Mouse (Mus musculus) neural tube, embryonic 15.5 days (tissue): ENCODE measurements around the gene Sit1. TPM values are rescaled to one million over a fixed set of nuclear protein-coding genes. Genes with fewer than 3 reads are reported as not detected.

Experiments
- ATAC-seq: fragments of 200-750 bp; cut with Nextera tagmentation; 2 replicates; pipeline ENCODE4 v1.8.0; 2017; ENCODE audit warnings: mild to moderate bottlenecking, moderate TSS enrichment, moderate library complexity; ENCODE audit not compliant: low FRiP score
- H3K27ac ChIP-seq: fragments of 300-500 bp; sonication (generic); replicated peaks from 2 replicates; pipeline ENCODE4 v1.5.1; 2015; ENCODE audit warnings: mild to moderate bottlenecking, inconsistent platforms
- H3K27me3 ChIP-seq: fragments of 300-500 bp; sonication (generic); replicated peaks from 2 replicates; pipeline ENCODE4 v1.6.1; 2015; ENCODE audit warnings: inconsistent platforms
- H3K36me3 ChIP-seq: fragments of 300-500 bp; sonication (generic); 2 replicates; pipeline ENCODE4 v1.6.1; 2015; ENCODE audit warnings: inconsistent platforms
- H3K4me1 ChIP-seq: fragments of 300-500 bp; sonication (generic); 2 replicates; pipeline ENCODE4 v1.6.1; 2015; ENCODE audit warnings: inconsistent platforms
- H3K4me2 ChIP-seq: fragments of 300-500 bp; sonication (generic); 2 replicates; pipeline ENCODE4 v1.6.1; 2015; ENCODE audit warnings: inconsistent platforms, mild to moderate bottlenecking, moderate library complexity
- H3K4me3 ChIP-seq: fragments of 300-500 bp; sonication (generic); replicated peaks from 2 replicates; pipeline ENCODE4 v1.5.1; 2015; ENCODE audit warnings: mild to moderate bottlenecking, inconsistent platforms
- H3K9ac ChIP-seq: fragments of 300-500 bp; sonication (generic); replicated peaks from 2 replicates; pipeline ENCODE4 v1.6.1; 2015; ENCODE audit warnings: mild to moderate bottlenecking, inconsistent platforms
- H3K9me3 ChIP-seq: fragments of 300-500 bp; sonication (generic); replicated peaks from 2 replicates; pipeline ENCODE4 v1.6.1; 2016; ENCODE audit warnings: inconsistent platforms
- WGBS: fragments of 180-500 bp; shearing (Covaris S2); methylation state at CpG from one replicate; pipeline ENCODE4 v1.1.7; 2015; ENCODE audit warnings: mixed read lengths; 5-methylcytosine and 5-hydroxymethylcytosine counted together
- polyA plus RNA-seq: library from polyadenylated mRNA; unstranded; fragments of >200 nt; fragmentation: Nextera tagmentation; extraction: Ambion mirVana; gene quantifications from 2 replicates; pipeline ENCODE4 v1.2.1, GENCODE M21; 2015

Sit1 gene
- polyA plus RNA-seq, 1 experiment from 2014 or later, result not detected

DNA sequence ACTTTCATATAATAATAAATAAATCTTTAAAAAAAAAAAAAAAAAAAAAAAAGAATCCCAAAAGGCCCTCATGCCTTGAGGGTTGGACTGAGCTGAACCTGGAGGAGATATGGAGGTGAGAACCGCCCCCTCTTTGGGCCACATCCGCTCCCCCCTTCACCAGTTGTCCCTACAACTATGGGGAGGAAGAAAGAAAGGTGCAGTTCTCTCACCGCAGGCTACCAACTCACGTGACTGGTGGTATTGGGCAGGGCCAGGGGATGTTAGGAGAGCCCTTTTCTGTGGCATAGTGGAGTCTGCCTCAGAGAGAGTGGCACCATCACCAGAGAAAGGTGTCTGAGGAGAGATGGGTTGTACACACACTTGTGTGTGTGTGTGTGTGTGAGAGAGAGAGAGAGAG, 27.1 kb downstream of the Sit1 start:
- Histone ChIP-seq H3K27ac (no peak overlapping the region), H3K4me2 (no peak overlapping the region), H3K36me3 (no peaks in the 10 kb centered on the region), H3K4me1 (peaks cover 18% of the 10 kb centered on the region), H3K4me3 (no peak overlapping the region), H3K9me3 (no peaks in the 10 kb centered on the region), H3K27me3 (peaks cover 23% of the 10 kb centered on the region), H3K9ac (no peak overlapping the region)
- no peak for ATAC-seq
- 35% methylated on average over 4 of the region's 4 CpGs for WGBS

DNA sequence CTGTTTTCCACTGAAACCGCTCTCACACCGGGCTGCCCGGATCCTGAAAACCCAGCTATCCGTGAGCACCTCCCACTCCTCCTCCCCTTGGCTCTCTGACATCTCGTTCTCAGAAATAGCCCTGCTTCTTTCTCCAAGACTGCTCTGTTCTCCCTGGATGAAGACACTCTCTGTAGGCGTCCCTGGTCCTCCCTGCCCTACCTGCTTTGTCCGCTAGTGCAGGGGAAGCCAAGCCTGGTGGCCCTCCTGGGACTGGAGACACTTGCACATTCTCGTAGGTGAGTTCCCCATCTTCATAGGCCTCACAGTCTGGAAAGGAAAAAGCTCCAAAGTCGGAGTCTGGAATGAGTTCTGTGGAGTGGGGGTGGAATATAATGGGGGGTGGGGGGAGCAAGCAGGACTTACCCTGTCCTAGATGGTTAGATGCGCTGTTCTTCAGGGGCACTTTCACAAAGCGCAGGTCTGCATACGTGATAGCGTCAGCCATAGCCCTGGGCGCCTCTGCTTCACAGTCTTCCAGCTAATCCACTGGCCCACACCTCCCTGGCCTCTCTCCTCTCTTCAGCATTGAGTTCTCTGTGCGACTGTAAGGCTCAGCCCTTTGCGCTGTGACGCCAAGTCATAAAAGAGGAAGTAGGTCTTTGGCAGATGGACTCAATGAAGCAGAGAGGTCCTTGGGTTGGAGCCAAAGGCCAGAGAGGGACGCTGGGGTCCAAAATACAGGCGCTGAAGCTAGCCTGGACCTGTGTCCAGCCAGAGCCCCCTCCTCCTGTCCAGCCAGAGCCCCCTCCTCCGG, 29.3 kb downstream of the Sit1 start, which contains the start of gene Cd72:
Cd72 (minus strand) TSS at position 588 of the 796 bp plus-strand sequence.
- ATAC-seq, result no peak
- H3K36me3 ChIP-seq, result no peaks in the 10 kb centered on the region
- 36% methylated on average over 20 of the region's 20 CpGs for WGBS
- peak within 1 kb of the TSS; percentile 47 for H3K4me2 ChIP-seq
- H3K9me3 ChIP-seq, result no peaks in the 10 kb centered on the region
- H3K27me3 ChIP-seq, result peaks cover 23% of the 10 kb centered on the region
- H3K27ac ChIP-seq, result no peak within 1 kb of the TSS
- H3K4me1 ChIP-seq, result peaks cover 18% of the 10 kb centered on the region
- H3K4me3 ChIP-seq, result 0 out of 2 replicates have a peak within 1 kb of the TSS, but pooled peaks have one; percentile 1
- 0 out of 2 replicates have a peak within 1 kb of the TSS, but pooled peaks have one; percentile 26 for H3K9ac ChIP-seq

DNA sequence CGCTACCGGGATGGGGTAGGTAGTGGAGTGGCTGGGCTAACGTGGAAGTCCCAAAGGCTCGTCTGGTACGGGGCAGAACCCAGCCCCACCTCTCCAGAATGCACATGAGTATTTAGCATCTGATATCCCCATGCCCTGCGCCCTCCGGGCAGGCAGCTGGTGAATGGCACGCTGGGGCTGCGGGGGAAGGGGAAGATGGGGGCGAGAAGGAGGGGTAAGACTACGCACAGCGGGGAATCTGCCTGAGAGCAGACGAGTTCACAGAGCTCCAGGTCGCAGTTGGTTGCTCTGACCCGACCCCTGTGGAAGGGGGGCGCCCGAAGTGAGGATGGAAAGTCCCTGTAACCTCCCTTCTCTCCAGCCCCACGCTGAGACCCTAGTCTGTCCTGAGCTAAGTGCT, 30.1 kb downstream of the Sit1 start:
- no peak overlapping the region for H3K27ac ChIP-seq
- whole genome bisulfite sequencing, result under 1% methylated on average over 17 of the region's 18 CpGs
- ATAC-seq, result no peak
- peaks cover 18% of the 10 kb centered on the region for H3K4me1 ChIP-seq
- no peaks in the 10 kb centered on the region for H3K9me3 ChIP-seq
- H3K36me3 ChIP-seq, result peaks cover under 1% of the 10 kb centered on the region; the same call in 1 of the 2 replicates
- H3K4me2 ChIP-seq, result peak overlapping the region; percentile 47
- H3K27me3 ChIP-seq, result peaks cover 23% of the 10 kb centered on the region
- 0 out of 2 replicates have a peak overlapping the region, but pooled peaks have one; percentile 1 for H3K4me3 ChIP-seq
- 0 out of 2 replicates have a peak overlapping the region, but pooled peaks have one; percentile 26 for H3K9ac ChIP-seq

DNA sequence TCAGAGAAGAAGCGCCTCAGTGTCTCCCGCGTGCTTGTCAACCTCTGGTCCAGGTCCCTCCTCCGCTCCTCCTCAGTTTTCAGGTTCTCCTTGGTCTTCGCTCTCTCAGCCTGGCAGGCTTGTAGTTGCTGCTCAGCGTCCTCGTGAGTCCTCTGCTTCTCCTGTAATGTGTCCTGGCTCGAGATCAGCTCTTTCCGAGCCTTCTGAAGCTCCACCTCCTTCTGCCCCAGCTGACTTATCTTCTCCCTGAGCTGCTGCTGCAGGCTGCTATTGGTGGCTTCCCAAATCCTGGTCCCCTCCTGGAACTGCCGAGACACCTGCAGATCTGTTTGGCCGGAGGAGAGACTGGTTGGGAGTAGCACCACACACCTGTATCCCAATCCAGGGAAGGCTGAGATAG, 31.2 kb downstream of the Sit1 start:
- Histone ChIP-seq H3K9ac (no peak overlapping the region), H3K9me3 (no peaks in the 10 kb centered on the region), H3K27me3 (peaks cover 23% of the 10 kb centered on the region), H3K4me1 (peaks cover 18% of the 10 kb centered on the region), H3K36me3 (peaks cover 12% of the 10 kb centered on the region), H3K4me3 (no peak overlapping the region), H3K4me2 (no peak overlapping the region), H3K27ac (no peak overlapping the region)
- no peak for ATAC-seq
- 65% methylated on average over 11 of the region's 11 CpGs for WGBS

DNA sequence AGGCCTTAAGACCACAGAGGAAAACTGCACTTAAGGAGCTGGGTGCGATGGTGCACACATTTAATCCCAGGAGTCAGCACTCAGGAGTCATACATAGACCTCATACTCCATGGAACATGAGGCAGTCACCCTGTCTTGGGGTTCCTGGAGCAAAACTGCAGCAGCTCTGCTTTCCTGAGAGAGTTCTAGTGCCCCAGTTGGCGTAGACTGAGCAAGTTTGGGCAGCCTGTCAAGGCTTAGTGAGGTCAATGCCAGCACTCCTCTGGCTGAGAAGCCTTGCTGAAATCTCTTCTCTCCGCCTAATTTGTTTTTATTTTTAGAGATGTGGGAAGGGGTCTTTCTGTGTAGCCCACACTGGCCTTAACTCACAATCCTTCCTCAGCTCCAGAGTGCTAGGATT, 35.0 kb downstream of the Sit1 start:
- no peak for ATAC-seq

DNA sequence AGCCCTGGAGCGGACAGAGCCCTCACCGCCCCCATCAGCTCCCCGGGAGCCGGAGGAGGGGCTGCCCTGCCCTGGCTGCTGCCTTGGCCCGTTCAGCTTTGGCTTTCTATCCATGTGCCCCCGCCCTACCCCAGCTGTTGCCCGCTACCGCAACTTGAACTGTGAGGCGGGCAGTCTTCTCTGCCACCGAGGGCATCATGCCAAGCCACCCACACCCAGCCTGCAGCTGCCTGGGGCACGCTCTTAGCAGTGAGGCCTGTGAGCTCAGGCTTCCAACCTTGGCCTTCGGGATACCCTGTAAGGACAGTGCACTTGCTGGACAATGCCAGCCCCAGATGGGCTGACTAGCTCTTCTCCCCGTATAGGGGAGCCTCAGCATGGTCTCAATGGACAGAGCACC, 36.3 kb downstream of the Sit1 start:
- Histone ChIP-seq H3K27me3 (peaks cover 4% of the 10 kb centered on the region; the same call in 1 of the 2 replicates), H3K4me3 (no peak overlapping the region), H3K4me2 (no peak overlapping the region), H3K9ac (no peak overlapping the region), H3K27ac (no peak overlapping the region), H3K36me3 (peaks cover 37% of the 10 kb centered on the region), H3K9me3 (no peaks in the 10 kb centered on the region), H3K4me1 (peaks cover 15% of the 10 kb centered on the region)
- no peak for ATAC-seq
- 79% methylated on average over 13 of the region's 13 CpGs for WGBS

More for the DNA sequence above, 35.0 kb downstream of the Sit1 start:
- H3K9me3 ChIP-seq, result no peaks in the 10 kb centered on the region
- peaks cover 23% of the 10 kb centered on the region for H3K4me1 ChIP-seq
- H3K9ac ChIP-seq, result no peak overlapping the region
- H3K4me2 ChIP-seq, result no peak overlapping the region
- peaks cover 9% of the 10 kb centered on the region; the same call in 1 of the 2 replicates for H3K27me3 ChIP-seq
- WGBS, result 95% methylated on average over 3 of the region's 3 CpGs
- H3K36me3 ChIP-seq, result peaks cover 37% of the 10 kb centered on the region
- no peak overlapping the region for H3K4me3 ChIP-seq
- no peak overlapping the region for H3K27ac ChIP-seq

DNA sequence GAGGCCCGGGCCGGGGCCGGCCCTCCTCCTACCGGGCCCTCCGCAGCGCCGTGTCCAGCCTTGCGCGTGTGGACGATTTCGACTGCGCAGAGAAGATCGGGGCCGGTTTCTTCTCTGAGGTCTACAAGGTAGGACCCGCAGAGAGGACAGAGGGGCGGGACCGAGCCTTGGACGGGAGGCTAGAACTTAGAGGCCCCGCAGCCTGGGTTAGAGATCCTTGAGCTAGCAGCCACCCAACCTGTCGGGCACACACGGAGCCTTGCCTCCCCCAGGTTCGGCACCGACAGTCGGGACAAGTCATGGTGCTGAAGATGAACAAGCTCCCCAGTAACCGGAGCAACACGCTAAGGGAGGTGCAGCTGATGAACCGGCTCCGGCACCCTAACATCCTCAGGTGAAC, 40.0 kb downstream of the Sit1 start:
- Histone ChIP-seq H3K27ac (peak overlapping the region; percentile 96), H3K36me3 (peaks cover 37% of the 10 kb centered on the region), H3K4me3 (peak overlapping the region; percentile 94), H3K9me3 (no peaks in the 10 kb centered on the region), H3K4me1 (peaks cover 15% of the 10 kb centered on the region), H3K9ac (peak overlapping the region; percentile 98), H3K4me2 (peak overlapping the region; percentile 79), H3K27me3 (no peaks in the 10 kb centered on the region)
- under 1% methylated on average over 25 of the region's 28 CpGs for WGBS
- 0 out of 2 replicates have a peak, but pooled peaks have one; percentile 1 for ATAC-seq

DNA sequence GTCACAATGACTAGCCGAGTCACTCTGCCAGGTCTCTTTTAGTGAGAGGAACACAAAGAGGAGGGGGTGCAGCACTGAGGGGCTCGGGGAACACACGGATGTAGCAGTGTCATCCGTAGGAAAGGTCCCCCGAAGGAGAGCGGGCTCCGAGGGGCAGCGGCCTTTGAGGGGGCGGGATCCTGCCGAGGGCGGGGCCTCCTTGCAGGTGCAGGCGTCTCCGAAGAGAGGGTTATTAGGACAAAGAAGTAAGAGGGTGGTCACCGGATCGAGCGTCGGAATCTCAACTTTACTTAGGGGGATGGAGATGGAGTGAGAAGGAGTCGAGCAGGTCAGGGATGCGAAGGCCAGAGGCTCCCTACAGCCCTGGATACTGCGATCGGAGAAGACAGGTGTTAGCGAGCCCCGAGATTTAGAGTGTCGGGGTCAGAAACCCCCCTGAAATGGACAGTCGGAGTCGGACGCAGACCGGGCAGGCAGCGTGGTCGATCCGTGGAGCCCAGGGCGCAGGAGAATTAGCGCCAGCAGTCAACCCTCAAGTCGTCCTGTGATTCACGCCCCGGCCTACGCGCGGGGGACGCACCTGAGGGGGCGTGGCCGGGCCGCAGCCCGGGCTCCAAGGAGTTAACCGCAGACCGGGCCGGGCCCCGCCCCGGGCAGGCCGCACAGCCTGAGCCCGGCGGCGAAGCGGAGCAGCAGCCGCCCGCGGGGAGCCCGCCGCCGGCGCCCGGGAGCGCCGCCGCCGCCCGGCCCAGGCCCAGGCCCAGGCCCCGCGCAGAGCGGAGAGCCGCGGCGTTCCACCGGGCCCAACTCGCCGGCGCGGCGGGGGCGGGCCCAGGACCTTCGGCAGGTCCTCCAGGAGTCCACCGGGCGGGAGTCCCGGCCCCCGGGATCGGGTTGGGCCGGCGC, 40.8 kb downstream of the Sit1 start:
- ATAC-seq, result peak; percentile 82

DNA sequence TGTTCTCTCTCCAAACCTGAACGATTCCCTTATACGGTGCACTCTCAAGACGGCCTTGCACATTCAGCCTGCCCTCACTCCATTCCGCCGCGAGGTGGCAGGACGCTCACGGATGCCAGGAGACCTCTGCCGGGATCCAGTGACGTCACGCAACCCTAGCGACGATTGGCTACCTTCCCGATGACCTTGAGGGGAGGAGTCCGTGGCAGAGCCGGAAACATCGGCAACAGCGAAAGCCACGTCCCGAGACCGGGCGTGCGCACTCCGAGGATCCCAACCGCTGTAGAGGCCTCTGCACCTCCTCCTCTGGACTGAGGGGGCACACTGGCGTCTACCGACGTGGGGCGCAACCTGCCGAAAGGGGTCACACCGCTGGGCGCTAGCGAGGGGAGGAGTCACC, 41.5 kb downstream of the Sit1 start:
- under 1% methylated on average over 33 of the region's 33 CpGs for WGBS
- H3K4me2 ChIP-seq, result peak overlapping the region; percentile 79
- peaks cover 22% of the 10 kb centered on the region for H3K36me3 ChIP-seq
- peak; percentile 95 for ATAC-seq
- H3K27me3 ChIP-seq, result no peaks in the 10 kb centered on the region
- peak overlapping the region; percentile 98 for H3K9ac ChIP-seq
- peak overlapping the region; percentile 96 for H3K27ac ChIP-seq
- H3K4me1 ChIP-seq, result peaks cover 15% of the 10 kb centered on the region
- H3K9me3 ChIP-seq, result no peaks in the 10 kb centered on the region
- H3K4me3 ChIP-seq, result peak overlapping the region; percentile 94

More for the DNA sequence above, 40.8 kb downstream of the Sit1 start:
- Histone ChIP-seq H3K9me3 (no peaks in the 10 kb centered on the region), H3K9ac (peak overlapping the region; percentile 98), H3K27me3 (no peaks in the 10 kb centered on the region), H3K4me3 (peak overlapping the region; percentile 94), H3K4me1 (peaks cover 15% of the 10 kb centered on the region), H3K36me3 (peaks cover 29% of the 10 kb centered on the region), H3K4me2 (peak overlapping the region; percentile 79), H3K27ac (peak overlapping the region; percentile 96)
- WGBS, result under 1% methylated on average over 85 of the region's 88 CpGs

DNA sequence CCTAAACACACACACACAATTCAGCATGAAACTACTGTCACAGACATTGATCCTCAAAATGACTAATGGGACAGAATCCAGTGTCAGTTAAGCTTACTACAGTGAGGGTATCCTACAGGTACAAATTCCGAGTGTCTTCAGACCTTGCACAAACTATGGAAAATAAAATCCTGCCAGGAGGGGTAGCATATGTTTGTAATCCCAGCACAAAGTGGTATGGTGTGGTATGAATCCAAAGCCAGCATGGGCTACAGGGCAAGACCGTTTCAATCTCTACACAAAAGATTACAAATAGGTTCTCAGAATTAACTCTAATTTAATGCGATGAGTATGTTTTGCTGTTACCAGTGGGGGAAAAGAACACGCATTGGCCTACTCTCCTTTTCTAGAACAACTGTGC, 41.9 kb downstream of the Sit1 start, which contains the start of gene Tesk1:
Tesk1 (plus strand) TSS at position 301 of the 400 bp plus-strand sequence.
- Histone ChIP-seq H3K9ac (peak within 1 kb of the TSS; percentile 98), H3K27ac (peak within 1 kb of the TSS; percentile 96), H3K27me3 (no peaks in the 10 kb centered on the region), H3K4me3 (peak within 1 kb of the TSS; percentile 94), H3K4me1 (peaks cover 15% of the 10 kb centered on the region), H3K9me3 (no peaks in the 10 kb centered on the region), H3K36me3 (peaks cover 18% of the 10 kb centered on the region), H3K4me2 (peak within 1 kb of the TSS; percentile 79)
- 25% methylated on average over 4 of the region's 4 CpGs for WGBS
- ATAC-seq, result peak; percentile 1; the same call in 1 of the 2 replicates

DNA sequence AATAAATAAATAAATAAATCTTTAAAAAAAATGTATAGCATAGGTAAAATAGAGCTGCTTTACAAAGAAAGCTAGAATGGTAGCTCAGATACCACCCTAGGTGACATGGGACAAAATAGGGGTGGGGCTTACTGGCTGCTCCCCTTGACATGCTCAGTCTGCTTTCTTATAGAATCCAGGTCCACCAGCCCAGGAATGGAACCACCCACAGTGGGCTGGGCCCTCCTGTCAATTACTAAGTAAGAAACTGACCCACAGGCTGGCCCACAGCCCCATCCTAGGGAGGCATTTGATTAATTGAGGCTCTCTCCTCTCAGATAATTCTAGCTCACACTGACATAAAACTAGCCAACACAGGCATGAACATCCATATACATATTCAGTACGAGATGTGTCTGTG, 50.7 kb downstream of the Sit1 start:
- no peak overlapping the region for H3K27ac ChIP-seq
- H3K27me3 ChIP-seq, result no peaks in the 10 kb centered on the region
- no peak overlapping the region for H3K4me2 ChIP-seq
- H3K9me3 ChIP-seq, result no peaks in the 10 kb centered on the region
- H3K4me3 ChIP-seq, result no peak overlapping the region
- H3K36me3 ChIP-seq, result no peaks in the 10 kb centered on the region
- no peak overlapping the region for H3K9ac ChIP-seq
- ATAC-seq, result no peak
- H3K4me1 ChIP-seq, result peaks cover 16% of the 10 kb centered on the region
- WGBS, result 90% methylated on average over 1 of the region's 1 CpGs
